Mouse (Mus musculus) kidney, adult 2 months (tissue): ENCODE data around the gene Gria1.

Experiments
- CTCF ChIP-seq: fragments of 200-500 bp; conservative IDR thresholded peaks from 2 replicates; pipeline ENCODE4 v1.5.1; 2011; ENCODE audit warnings: low read depth, mild to moderate bottlenecking, control low read depth, low read length, moderate library complexity, mixed read lengths; ENCODE audit not compliant: insufficient read depth, insufficient read length
- POLR2A ChIP-seq: fragments of 200-500 bp; IDR thresholded peaks from one replicate; pipeline ENCODE4 v1.6.1; 2011; ENCODE audit warnings: low read depth, low read length, control low read depth

DNA sequence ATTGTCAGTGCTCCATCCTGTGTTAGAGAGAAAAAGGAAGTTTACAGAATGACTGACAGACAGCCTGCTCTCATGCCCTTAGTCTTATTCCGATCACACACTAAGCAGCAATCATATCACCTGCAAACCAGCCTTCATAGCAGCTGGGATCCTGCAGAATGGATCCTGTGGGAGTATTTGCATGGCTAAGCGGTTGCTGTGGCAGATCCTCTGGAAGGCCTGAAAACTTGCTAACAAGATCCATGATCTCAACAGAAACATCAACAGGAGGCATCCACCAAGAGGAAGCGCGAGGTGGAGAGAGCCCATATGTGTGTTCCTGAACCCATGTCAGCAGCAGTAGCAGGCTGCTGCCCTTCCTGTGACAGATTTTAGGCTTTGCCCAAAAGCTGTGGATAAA is 173.0 kb downstream of the Gria1 start:
- TF ChIP-seq POLR2A = no peak
- TF ChIP-seq CTCF = no peak
